Mouse (Mus musculus) ZHBTc4 (cell line): ENCODE results near the gene Dip2a.

Experiments used
- DNase-seq: peaks from one replicate; pipeline ENCODE4 v3.0.0-alpha.2; 2011; ENCODE audit warnings: low read depth, low spot score

The Dip2a gene

DNA sequence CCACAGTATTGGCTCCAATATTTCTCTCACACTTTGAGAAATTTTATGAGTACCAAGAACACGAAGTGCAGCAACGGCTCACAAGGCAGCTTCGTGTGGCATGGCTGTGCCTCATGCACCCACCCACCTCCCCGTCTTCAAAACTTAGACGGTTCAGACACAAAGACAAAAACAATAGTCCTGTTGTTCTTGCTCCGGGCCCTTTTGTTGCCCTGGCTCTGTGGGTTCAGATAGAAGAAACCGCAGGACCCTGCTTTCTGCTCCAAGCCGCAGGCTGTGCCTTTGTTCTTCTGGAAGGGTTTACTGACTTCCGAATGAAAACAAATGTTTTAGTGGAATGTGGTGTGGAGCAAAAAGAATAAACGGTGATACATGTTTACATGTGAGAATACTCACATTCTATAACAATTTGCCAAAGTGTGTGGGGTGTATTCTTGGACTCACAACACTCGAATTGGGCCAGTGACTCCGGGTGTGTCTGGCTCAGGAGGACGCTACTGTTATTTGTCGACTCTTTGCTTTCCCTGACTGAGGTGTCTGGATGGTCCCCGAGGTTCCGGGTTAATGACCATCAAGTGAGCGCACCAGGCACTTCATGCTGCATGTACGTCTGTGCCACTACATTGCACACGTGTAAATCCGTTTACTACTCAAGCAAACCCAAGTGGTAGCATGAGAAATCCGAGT, 97.0 kb downstream of the Dip2a start:
- no peak for DNase-seq

DNA sequence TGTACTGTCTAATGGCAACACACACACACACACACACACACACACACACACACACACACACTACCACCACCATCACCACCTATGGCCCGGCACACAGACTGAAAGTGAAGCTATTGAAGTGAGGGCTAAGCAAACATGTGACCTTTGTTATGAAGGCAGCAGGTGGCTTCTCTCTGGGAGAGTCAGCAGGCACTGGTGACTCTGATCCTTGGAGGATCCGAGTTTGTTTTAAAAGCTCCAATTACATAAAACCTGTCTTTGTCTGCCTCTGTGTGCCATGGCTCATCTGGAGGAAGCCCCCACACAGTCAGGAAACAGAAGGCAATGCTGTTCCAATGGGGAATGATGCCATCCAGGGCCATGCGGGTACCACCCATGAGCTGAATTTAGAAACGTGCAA, 98.5 kb downstream of the Dip2a start:
- DNase-seq: no peak

GRCm38 (mm10) chr10:76245106-76245505, 100.0 kb downstream of the Dip2a start:
- no peak for DNase-seq

- DNase-seq: no peak
Measured at GRCm38 (mm10) chr10:76239401-76239800, 105.7 kb downstream of the Dip2a start.

DNA sequence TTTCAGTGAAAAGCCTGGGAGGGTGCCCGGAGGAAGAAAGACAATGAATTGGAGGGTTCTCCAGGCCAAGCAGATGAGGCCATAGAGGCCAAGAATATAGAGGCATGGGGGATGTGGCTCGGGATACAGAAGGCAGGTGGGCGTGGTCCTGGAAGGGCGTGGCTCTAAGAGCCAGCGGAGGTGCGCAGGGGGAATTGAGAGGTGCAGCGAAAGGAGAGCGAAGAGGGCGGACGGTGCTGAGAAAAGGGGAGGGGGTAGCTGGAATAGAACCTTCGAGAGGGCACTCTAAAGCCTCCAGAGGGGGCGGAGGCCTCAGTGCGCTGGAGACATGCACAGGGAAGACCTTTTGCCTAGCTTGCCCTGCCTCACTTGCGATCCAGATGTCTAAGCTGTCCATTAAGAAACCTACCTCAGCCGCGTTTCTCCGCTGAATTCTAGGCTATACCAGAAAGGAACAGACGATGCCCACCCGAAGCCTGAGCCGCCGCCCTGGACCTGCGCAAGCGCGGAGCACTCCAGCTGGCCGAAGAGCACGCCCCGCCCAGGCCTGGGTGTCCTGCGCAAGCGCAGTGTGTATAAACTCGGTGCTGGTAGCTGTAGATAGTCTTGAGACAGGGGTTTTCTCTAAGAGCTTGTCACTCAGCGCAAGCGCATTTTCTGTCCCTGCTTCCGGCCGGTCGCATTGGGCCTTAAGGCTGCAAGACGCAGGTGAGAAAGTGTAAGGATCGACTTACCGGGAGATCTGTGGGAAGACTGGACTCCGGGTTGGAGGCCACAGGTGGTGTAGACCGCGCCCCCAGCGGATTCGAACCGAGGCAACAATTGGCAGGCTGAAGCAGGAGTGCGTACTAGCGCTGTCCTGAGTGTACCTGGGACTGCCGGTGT, 107.5 kb downstream of the Dip2a start, which contains the start of gene Prmt2:
Gene Prmt2, minus strand, starts transcription at position 525 of the 885 bp plus-strand sequence.
- DNase-seq: peak; percentile 96

- no peak for DNase-seq
Measured at GRCm38 (mm10) chr10:76229627-76230026, 115.5 kb downstream of the Dip2a start.

DNA sequence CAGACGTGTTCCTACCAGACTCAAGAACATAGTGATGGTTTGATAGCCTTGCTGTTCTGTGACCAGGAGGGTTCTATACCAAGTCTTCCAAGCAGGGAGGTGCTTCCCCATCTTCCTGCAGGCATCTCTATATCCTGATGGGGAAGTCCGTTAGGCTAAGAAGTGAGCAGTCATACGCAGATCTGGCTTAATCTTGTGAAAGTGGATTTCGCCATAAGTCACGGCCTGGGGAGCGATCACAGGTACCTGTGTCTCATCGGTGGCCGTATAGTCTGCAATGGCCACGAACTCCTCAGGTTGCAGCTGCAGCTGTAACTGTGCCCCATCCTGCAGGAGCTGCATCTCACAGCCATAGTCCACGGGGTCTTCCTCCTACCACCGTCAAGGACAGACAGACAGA, 119.1 kb downstream of the Dip2a start:
- DNase-seq: no peak

- DNase-seq: no peak
Measured at GRCm38 (mm10) chr10:76218240-76218639, 126.9 kb downstream of the Dip2a start.

GRCm38 (mm10) chr10:76217056-76217455, 128.0 kb downstream of the Dip2a start:
- no peak for DNase-seq

DNA sequence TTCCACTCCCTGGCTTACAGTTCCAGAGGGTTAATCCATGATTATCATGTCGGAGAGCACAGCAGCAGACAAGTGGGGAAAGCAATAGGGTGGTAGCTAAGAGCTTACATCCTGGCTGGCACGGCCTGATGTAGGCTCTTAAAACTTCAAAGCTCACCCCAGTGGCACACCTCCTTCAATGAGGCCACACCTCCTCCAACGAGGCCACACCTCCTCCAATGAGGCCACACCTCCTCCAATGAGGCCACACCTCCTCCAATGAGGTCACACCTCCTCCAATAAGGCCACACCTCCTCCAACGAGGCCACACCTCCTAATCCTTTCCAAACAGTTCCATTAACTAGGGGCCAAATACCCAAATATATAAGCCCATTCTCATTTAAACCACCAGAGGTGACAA, 130.9 kb downstream of the Dip2a start:
- peak; percentile 10 for DNase-seq

- DNase-seq: no peak
Measured at GRCm38 (mm10) chr10:76212121-76212520, 133.0 kb downstream of the Dip2a start.

DNA sequence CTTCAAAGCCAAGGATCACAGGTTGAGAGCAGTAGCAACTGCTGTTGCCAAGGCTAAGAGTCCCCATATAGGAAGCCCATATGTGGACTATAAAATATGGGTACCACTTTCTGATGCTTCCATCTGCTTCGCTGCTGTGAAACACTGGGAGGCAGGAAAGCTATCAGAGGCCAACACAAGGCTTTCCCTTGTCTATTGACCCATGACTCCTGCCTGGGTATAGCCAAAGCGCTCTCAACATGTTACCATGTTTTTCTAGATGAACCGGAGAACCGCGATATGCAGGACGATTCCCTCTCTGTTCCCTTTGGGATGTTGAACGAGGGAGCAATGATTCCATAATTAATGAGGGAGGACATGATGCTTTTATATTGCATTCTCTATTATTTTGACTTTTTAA, 134.3 kb downstream of the Dip2a start:
- DNase-seq: no peak
